Mouse (Mus musculus): ENCODE results near the gene Ovca2. TPM values are rescaled to one million over a fixed set of nuclear protein-coding genes. Genes with fewer than 3 reads are reported as not detected.

Ovca2 gene
- polyA plus RNA-seq, 1 experiment: 28.9 TPM

- Histone ChIP-seq H3K4me3 (ENCODE audit: insufficient read depth, low read length) (0 out of 2 replicates have a peak overlapping the region, but pooled peaks have one; percentile 21), H3K4me1 (ENCODE audit: control insufficient read depth, insufficient read depth, low read length) (peaks cover 2% of the 10 kb centered on the region; the same call in 1 of the 2 replicates), H3K27ac (ENCODE audit: insufficient read depth, low read length) (no peak overlapping the region)
- TF ChIP-seq CTCF (IDR thresholded peaks at IDR 0.05; ENCODE audit: borderline replicate concordance, insufficient read depth, low read length) (no peak), POLR2A (IDR thresholded peaks at IDR 0.05; ENCODE audit: low read depth, low read length) (no peak)
Observed at GRCm38 (mm10) chr11:75171186-75171865, 7.3 kb downstream of the Ovca2 start.

DNA sequence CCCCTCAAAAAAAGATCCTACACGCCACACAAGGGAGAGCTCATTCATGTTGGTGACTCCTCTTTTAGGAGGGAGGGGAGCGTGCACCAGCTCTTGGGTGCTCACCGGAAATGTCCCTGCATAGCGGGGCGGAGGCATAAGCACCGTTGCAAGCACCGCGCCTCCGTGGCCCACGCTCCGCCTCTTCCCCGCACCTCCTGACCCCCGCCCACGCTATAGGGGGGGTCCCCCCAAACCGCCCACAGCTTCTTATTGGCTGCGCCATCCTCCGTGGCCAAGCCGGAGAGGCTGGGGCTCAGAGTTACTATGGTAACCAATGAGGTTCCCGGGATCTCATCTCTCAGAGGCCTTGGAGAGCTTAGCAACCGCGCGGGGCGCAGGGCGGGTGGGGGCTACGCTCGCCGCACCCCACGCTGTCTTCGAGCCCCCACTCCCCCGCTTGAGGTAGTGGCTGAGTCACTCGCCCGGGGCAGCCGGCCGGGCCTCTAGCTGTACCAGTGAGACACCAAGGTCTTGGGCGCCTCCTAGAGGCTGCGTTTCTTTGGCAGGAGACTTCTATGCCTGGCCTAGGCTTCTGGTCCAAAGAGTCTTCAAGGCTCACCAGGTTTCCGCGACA, 8.4 kb downstream of the Ovca2 start:
- Histone ChIP-seq H3K4me1 (ENCODE audit: control insufficient read depth, insufficient read depth, low read length) (peaks cover 2% of the 10 kb centered on the region; the same call in 1 of the 2 replicates), H3K27ac (ENCODE audit: insufficient read depth, low read length) (peak overlapping the region; percentile 58), H3K4me3 (ENCODE audit: insufficient read depth, low read length) (peak overlapping the region; percentile 72)
- peak; percentile 61 for TF ChIP-seq POLR2A (IDR thresholded peaks at IDR 0.05; ENCODE audit: low read depth, low read length)
- TF ChIP-seq CTCF (IDR thresholded peaks at IDR 0.05; ENCODE audit: borderline replicate concordance, insufficient read depth, low read length): peak; percentile 47

DNA sequence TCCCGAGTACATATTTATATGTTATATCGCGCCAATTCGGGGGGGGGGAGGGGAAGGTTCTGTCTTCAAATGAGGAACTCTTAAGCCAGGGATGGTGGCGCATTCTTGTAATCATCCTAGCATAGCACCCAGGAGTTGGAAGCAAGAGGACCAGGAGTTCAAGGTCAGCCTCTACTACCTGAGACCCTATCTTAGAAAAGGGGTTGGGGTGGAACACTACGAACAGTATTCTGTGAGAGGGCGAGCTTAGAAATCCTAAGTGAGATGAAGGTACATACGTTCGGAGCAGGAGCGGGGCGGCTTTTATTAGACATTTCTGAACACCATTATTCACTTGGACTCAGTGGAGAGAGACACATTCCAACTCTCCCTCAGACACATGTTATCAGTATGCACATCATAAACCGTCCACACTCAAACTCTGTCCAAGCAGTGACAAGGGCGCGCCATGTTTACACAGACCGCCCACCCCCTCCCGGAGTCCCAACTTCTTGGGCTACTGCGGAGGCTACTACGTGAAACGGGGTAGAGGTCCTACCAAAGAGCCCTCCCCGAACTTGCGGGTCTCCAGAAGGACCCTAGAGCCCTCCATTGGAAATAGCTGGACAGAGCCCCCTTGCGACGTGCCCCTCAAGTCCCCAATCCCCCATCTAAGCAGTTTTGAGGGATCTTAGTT, 9.1 kb downstream of the Ovca2 start, which contains the start of gene Hic1:
Gene Hic1 (minus strand): TSS at position 115 of the 676 bp plus-strand sequence.
- H3K4me3 ChIP-seq (ENCODE audit: insufficient read depth, low read length): peak within 1 kb of the TSS; percentile 72
- H3K4me1 ChIP-seq (ENCODE audit: control insufficient read depth, insufficient read depth, low read length): peaks cover 2% of the 10 kb centered on the region; the same call in 1 of the 2 replicates

GRCm38 (mm10) chr11:75168590-75169361, 9.9 kb downstream of the Ovca2 start:
- no peaks in the 10 kb centered on the region for H3K4me1 ChIP-seq (ENCODE audit: control insufficient read depth, insufficient read depth, low read length)
- H3K27ac ChIP-seq (ENCODE audit: insufficient read depth, low read length): peak overlapping the region; percentile 90
- H3K4me3 ChIP-seq (ENCODE audit: insufficient read depth, low read length): peak overlapping the region; percentile 72
- TF ChIP-seq CTCF (IDR thresholded peaks at IDR 0.05; ENCODE audit: borderline replicate concordance, insufficient read depth, low read length) (peak; percentile 91), POLR2A (IDR thresholded peaks at IDR 0.05; ENCODE audit: low read depth, low read length) (peak; percentile 82)

More for the DNA sequence above, 9.1 kb downstream of the Ovca2 start, which contains the start of gene Hic1:
- H3K27ac ChIP-seq (ENCODE audit: insufficient read depth, low read length): peak within 1 kb of the TSS; percentile 90
- peak; percentile 43; the same call in 1 of the 2 replicates for TF ChIP-seq POLR2A (IDR thresholded peaks at IDR 0.05; ENCODE audit: low read depth, low read length)
- TF ChIP-seq CTCF (IDR thresholded peaks at IDR 0.05; ENCODE audit: borderline replicate concordance, insufficient read depth, low read length): no peak

DNA sequence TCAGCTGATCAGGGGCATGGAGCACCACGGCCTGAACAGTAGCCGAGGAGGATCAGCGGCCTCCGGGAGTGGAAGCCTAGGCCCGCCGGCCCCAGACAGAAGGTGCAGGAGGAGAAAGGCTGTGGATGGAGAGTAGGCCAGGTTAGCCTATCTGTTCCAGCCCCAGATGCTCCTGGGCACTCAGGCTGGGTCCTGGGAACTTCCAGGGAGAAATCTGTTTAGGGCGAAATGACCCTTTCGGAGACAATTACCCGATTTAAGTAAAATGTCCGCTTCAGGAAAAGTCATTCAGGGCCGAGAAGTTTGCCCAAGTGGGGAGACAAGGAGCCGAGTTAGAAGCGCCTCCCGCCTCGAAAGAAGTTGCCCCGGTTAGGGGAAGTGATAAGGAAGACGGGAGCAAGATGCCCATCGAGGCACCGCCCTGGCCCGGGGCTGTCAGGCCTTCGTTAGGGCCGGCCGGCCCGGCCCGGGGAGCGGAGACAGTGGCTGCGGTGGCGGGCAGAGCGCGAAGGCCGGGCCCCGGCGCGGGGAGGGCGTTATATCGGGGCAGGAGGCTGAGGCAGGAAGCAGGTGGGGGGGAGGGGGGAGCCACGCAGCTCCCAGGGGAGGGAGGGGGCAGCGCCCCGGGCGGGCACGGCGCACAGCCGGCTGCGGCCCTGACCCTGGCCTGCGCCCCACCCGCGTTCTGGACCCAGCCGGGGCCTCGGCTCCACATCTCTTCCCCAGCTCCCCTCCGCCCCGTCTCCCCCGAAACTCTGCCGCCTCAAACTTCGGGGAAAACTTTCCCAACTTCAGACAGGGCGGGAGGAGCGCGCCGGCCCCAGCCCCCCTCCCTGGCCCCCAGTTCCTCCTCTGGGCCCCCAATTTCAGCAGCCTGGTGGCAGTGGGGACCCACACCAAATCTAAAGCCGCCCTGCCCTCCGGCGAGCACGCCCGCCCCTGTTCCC, 10.7 kb downstream of the Ovca2 start:
- Histone ChIP-seq H3K4me1 (ENCODE audit: control insufficient read depth, insufficient read depth, low read length) (no peaks in the 10 kb centered on the region), H3K27ac (ENCODE audit: insufficient read depth, low read length) (peak overlapping the region; percentile 90), H3K4me3 (ENCODE audit: insufficient read depth, low read length) (peak overlapping the region; percentile 72)
- TF ChIP-seq POLR2A (IDR thresholded peaks at IDR 0.05; ENCODE audit: low read depth, low read length) (peak; percentile 51), CTCF (IDR thresholded peaks at IDR 0.05; ENCODE audit: borderline replicate concordance, insufficient read depth, low read length) (no peak)

GRCm38 (mm10) chr11:75166861-75167642, 11.6 kb downstream of the Ovca2 start:
- Histone ChIP-seq H3K4me3 (ENCODE audit: insufficient read depth, low read length) (peak overlapping the region; percentile 72), H3K27ac (ENCODE audit: insufficient read depth, low read length) (peak overlapping the region; percentile 68), H3K4me1 (ENCODE audit: control insufficient read depth, insufficient read depth, low read length) (no peaks in the 10 kb centered on the region)
- no peak for TF ChIP-seq CTCF (IDR thresholded peaks at IDR 0.05; ENCODE audit: borderline replicate concordance, insufficient read depth, low read length)
- TF ChIP-seq POLR2A (IDR thresholded peaks at IDR 0.05; ENCODE audit: low read depth, low read length): no peak; the same call in 1 of the 2 replicates

DNA sequence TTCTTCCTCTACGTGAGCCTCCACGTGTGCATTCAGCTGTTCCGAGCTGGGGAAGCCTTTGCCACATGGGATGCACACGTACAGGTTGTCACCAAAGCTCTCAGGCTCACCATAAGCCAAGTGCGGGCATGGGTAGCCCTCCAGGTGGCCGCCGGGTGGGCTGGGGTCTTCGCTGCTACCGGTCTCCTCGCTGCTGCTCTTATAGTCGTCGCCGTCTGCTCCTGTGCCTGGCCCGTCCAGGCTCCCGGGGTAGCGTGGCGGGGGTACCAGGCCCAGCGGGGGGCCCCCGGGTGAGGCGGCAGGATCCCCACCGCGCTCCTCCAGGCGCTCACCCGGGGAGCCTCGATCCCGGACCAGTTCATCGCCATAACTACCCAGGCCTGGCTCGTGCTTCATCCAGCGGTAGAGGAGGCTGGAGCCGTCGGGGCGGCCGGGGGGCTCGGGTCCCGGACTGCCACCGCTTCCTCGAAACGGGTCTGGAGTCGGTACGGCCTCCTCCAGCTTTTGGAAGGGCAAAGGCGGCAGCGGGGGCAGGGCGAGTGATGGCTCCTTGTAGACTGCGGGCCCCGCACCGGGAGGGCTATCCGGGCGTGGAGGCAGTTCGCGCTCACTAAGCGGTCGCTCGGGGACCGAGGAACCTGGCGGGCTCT, 12.3 kb downstream of the Ovca2 start:
- no peak for TF ChIP-seq POLR2A (IDR thresholded peaks at IDR 0.05; ENCODE audit: low read depth, low read length)
- Histone ChIP-seq H3K4me3 (ENCODE audit: insufficient read depth, low read length) (peak overlapping the region; percentile 72), H3K4me1 (ENCODE audit: control insufficient read depth, insufficient read depth, low read length) (no peaks in the 10 kb centered on the region), H3K27ac (ENCODE audit: insufficient read depth, low read length) (peak overlapping the region; percentile 68)

Measured in embryonic fibroblast, embryonic 13.5 days (primary cell).